Mouse (Mus musculus): ENCODE measurements around the gene Slc17a4. TPM values are rescaled to one million over a fixed set of nuclear protein-coding genes. Genes with fewer than 3 reads are reported as not detected.
A peak's percentile ranks its signal among the peaks of the same experiment; 100 is the strongest.

Gene Slc17a4
- polyA plus RNA-seq, 1 experiment = not detected

DNA sequence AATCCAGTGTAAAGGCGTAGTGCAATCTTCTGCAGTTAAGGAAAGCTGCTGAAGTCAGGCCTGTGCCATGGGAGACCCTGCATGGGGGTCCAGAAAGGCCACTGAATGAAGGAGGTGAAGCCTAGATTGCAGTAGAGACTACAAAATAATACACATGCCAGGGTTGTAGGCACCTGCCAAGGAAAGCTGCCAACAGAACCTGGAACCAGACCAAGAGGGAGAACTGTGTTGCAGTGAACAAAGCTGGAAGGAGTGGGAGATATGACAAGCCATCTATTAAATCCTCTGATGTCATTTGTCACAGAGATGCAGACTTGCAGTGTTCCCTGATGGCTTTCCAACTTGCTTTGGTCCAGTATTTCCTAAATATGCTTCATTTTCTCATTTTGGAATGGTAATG lies 23.9 kb upstream of the Slc17a4 start:
- Histone ChIP-seq H3K4me3 (ENCODE audit: control insufficient read depth, low read depth, low read length) (no peak overlapping the region), H3K27ac (ENCODE audit: control insufficient read depth, insufficient read depth, low read depth, low read length) (no peak overlapping the region), H3K27me3 (ENCODE audit: control insufficient read depth, insufficient read depth, low read length) (no peaks in the 10 kb centered on the region), H3K4me1 (ENCODE audit: control insufficient read depth, insufficient read depth, low read length) (no peaks in the 10 kb centered on the region), H3K36me3 (ENCODE audit: control insufficient read depth, insufficient read depth, low read length) (no peaks in the 10 kb centered on the region)
- TF ChIP-seq CTCF (IDR thresholded peaks at IDR 0.05; ENCODE audit: control insufficient read depth, insufficient read depth, insufficient replicate concordance, low read depth, low read length) (no peak), POLR2A (IDR thresholded peaks at IDR 0.05; ENCODE audit: control insufficient read depth, low read depth, low read length) (no peak)

DNA sequence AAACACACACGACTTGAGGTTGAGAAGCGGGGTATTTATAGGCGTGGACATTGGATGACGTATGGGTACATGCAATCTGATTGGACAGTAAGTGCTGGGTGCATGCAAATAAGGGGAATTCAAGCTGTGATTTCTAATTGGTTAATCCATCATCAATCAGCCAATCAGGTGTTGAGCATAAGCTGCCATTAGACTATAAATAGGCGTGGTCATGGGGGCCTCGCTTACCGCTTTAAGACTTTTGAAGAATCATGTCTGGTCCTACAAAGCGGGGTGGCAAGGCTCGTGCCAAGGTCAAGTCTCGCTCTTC lies 19.4 kb upstream of the Slc17a4 start, which contains the start of gene Hist1h2aa:
Hist1h2aa (plus strand) TSS at position 252 of the 310 bp plus-strand sequence.
- Histone ChIP-seq H3K27me3 (ENCODE audit: control insufficient read depth, insufficient read depth, low read length) (no peaks in the 10 kb centered on the region), H3K4me3 (ENCODE audit: control insufficient read depth, low read depth, low read length) (peak within 1 kb of the TSS; percentile 95), H3K36me3 (ENCODE audit: control insufficient read depth, insufficient read depth, low read length) (no peaks in the 10 kb centered on the region), H3K27ac (ENCODE audit: control insufficient read depth, insufficient read depth, low read depth, low read length) (peak within 1 kb of the TSS; percentile 100), H3K4me1 (ENCODE audit: control insufficient read depth, insufficient read depth, low read length) (peaks cover 11% of the 10 kb centered on the region)
- TF ChIP-seq CTCF (IDR thresholded peaks at IDR 0.05; ENCODE audit: control insufficient read depth, insufficient read depth, insufficient replicate concordance, low read depth, low read length) (no peak), POLR2A (IDR thresholded peaks at IDR 0.05; ENCODE audit: control insufficient read depth, low read depth, low read length) (peak; percentile 56; the same call in 1 of the 2 replicates)

DNA sequence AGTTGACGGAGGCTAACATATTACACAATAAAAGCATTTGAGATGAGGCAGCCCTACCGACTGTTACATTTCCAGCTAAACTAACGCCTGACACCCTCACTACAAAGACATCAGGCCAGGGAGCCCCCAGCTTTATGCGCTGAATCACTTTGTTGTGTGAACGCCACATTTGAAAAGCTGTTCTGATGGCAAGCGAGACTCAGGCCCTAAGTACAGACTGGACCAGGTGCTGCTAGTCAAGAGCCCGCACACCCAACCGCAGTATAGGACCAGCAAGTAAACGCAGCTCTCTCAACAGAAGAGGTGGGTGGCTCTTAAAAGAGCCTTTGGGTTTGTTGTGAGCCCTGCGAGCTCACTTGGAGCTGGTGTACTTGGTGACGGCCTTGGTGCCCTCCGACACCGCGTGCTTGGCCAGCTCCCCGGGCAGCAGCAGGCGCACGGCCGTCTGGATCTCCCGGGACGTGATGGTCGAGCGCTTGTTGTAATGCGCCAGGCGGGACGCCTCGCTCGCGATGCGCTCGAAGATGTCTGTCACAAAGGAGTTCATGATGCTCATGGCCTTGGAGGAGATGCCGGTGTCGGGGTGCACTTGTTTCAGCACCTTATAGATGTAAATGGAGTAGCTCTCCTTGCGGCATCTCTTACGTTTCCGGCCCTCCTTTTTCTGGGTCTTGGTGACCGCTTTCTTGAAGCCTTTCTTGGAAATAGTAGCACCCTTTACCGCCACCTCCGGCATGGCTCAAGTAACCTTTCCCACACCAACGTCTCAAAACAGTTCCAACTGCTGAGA lies 18.8 kb upstream of the Slc17a4 start, which contains the start of gene Hist1h2ba:
Hist1h2ba (minus strand) TSS at position 736 of the 790 bp plus-strand sequence.
- Histone ChIP-seq H3K4me3 (ENCODE audit: control insufficient read depth, low read depth, low read length) (peak within 1 kb of the TSS; percentile 95), H3K4me1 (ENCODE audit: control insufficient read depth, insufficient read depth, low read length) (peaks cover 11% of the 10 kb centered on the region), H3K27me3 (ENCODE audit: control insufficient read depth, insufficient read depth, low read length) (no peaks in the 10 kb centered on the region), H3K36me3 (ENCODE audit: control insufficient read depth, insufficient read depth, low read length) (no peaks in the 10 kb centered on the region), H3K27ac (ENCODE audit: control insufficient read depth, insufficient read depth, low read depth, low read length) (peak within 1 kb of the TSS; percentile 100)
- TF ChIP-seq POLR2A (IDR thresholded peaks at IDR 0.05; ENCODE audit: control insufficient read depth, low read depth, low read length) (peak; percentile 72), CTCF (IDR thresholded peaks at IDR 0.05; ENCODE audit: control insufficient read depth, insufficient read depth, insufficient replicate concordance, low read depth, low read length) (no peak)

DNA sequence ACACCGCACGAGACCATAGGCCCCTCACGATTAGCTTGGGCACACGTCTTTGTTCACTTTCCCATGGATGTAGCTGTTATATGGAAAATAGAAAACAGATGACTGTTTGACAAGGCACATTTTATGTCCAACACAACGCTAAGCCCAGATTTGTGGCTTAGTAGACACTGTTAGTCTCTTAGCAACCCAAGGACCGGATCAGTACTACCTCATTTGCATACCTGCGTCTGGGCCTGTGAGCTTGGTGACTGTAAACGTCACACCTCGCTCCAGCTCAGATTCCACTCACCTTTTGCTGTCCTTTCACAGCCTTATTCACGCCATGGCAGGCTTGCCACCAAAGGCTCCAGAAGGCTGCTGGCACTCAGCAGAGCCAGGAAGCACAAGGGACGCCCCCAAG lies 16.1 kb upstream of the Slc17a4 start:
- Histone ChIP-seq H3K36me3 (ENCODE audit: control insufficient read depth, insufficient read depth, low read length) (no peaks in the 10 kb centered on the region), H3K27ac (ENCODE audit: control insufficient read depth, insufficient read depth, low read depth, low read length) (peak overlapping the region; percentile 86), H3K27me3 (ENCODE audit: control insufficient read depth, insufficient read depth, low read length) (no peaks in the 10 kb centered on the region), H3K4me1 (ENCODE audit: control insufficient read depth, insufficient read depth, low read length) (peaks cover 11% of the 10 kb centered on the region), H3K4me3 (ENCODE audit: control insufficient read depth, low read depth, low read length) (peak overlapping the region; percentile 82)
- TF ChIP-seq POLR2A (IDR thresholded peaks at IDR 0.05; ENCODE audit: control insufficient read depth, low read depth, low read length) = no peak
- no peak for TF ChIP-seq CTCF (IDR thresholded peaks at IDR 0.05; ENCODE audit: control insufficient read depth, insufficient read depth, insufficient replicate concordance, low read depth, low read length)

DNA sequence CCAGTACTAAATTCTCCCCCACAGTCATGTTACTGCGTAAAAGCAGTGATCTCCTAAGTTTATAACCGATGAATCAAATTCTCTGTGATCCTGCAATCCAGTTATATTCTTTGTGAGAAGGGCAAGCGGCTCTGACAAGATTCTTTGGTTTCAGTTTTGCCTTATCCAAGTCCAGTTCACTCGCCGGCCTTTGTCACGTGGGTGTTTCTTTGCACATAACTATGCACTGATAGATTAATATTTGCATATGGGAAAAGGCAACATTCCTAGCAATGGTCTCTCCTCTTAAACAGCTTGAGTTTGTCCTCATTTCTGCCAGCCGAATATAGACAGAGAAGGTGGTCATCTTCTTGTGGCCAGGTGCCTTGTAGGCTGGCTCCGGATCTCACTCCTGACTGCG lies 15.7 kb upstream of the Slc17a4 start:
- peak overlapping the region; percentile 86 for H3K27ac ChIP-seq (ENCODE audit: control insufficient read depth, insufficient read depth, low read depth, low read length)
- no peaks in the 10 kb centered on the region for H3K27me3 ChIP-seq (ENCODE audit: control insufficient read depth, insufficient read depth, low read length)
- peak overlapping the region; percentile 82 for H3K4me3 ChIP-seq (ENCODE audit: control insufficient read depth, low read depth, low read length)
- no peak for TF ChIP-seq POLR2A (IDR thresholded peaks at IDR 0.05; ENCODE audit: control insufficient read depth, low read depth, low read length)
- no peak for TF ChIP-seq CTCF (IDR thresholded peaks at IDR 0.05; ENCODE audit: control insufficient read depth, insufficient read depth, insufficient replicate concordance, low read depth, low read length)
- no peaks in the 10 kb centered on the region for H3K36me3 ChIP-seq (ENCODE audit: control insufficient read depth, insufficient read depth, low read length)
- peaks cover 11% of the 10 kb centered on the region for H3K4me1 ChIP-seq (ENCODE audit: control insufficient read depth, insufficient read depth, low read length)

DNA sequence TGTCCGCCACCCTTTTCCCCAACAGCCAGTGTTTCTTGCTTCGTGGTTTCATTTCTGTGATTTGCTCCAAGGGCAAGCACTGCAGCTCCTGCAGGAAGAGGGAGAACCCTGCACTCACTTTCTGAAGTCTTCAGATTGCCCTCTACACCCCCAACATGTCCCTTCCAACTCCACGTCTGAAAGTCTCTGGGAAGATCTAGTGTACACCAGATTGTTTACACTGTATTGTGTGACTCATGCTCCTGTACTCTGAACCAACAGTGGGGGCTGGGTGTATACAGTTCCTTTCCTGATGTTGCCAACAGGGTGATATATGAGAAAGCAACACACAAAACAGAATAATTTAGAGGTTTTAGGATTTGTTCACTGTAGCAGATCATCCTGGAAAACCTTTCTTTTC lies 13.8 kb upstream of the Slc17a4 start:
- Histone ChIP-seq H3K4me1 (ENCODE audit: control insufficient read depth, insufficient read depth, low read length) (peaks cover 11% of the 10 kb centered on the region), H3K27me3 (ENCODE audit: control insufficient read depth, insufficient read depth, low read length) (no peaks in the 10 kb centered on the region), H3K36me3 (ENCODE audit: control insufficient read depth, insufficient read depth, low read length) (no peaks in the 10 kb centered on the region), H3K27ac (ENCODE audit: control insufficient read depth, insufficient read depth, low read depth, low read length) (no peak overlapping the region), H3K4me3 (ENCODE audit: control insufficient read depth, low read depth, low read length) (no peak overlapping the region)
- TF ChIP-seq POLR2A (IDR thresholded peaks at IDR 0.05; ENCODE audit: control insufficient read depth, low read depth, low read length) (no peak), CTCF (IDR thresholded peaks at IDR 0.05; ENCODE audit: control insufficient read depth, insufficient read depth, insufficient replicate concordance, low read depth, low read length) (no peak)

DNA sequence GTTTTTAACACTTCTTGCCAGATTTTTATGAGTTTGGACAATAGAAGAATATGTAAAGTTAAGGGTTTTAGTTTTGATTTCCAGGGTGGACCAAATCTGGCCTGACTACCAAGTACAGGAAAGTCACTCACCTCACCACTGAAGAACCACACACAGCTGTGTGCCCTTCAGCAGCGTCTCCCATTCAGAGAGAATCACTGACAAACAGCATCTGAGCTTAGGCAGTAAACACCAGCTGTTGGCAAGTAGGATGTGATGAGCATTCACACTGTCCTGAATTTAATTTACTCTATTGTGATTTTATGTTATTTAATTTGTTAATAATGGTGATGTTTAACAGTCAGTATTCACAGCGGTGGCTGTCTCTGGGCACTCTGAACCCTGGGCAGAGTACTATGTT lies 11.0 kb upstream of the Slc17a4 start:
- TF ChIP-seq POLR2A (IDR thresholded peaks at IDR 0.05; ENCODE audit: control insufficient read depth, low read depth, low read length) (no peak), CTCF (IDR thresholded peaks at IDR 0.05; ENCODE audit: control insufficient read depth, insufficient read depth, insufficient replicate concordance, low read depth, low read length) (no peak)
- Histone ChIP-seq H3K4me1 (ENCODE audit: control insufficient read depth, insufficient read depth, low read length) (peaks cover 3% of the 10 kb centered on the region), H3K36me3 (ENCODE audit: control insufficient read depth, insufficient read depth, low read length) (no peaks in the 10 kb centered on the region), H3K4me3 (ENCODE audit: control insufficient read depth, low read depth, low read length) (no peak overlapping the region), H3K27me3 (ENCODE audit: control insufficient read depth, insufficient read depth, low read length) (no peaks in the 10 kb centered on the region), H3K27ac (ENCODE audit: control insufficient read depth, insufficient read depth, low read depth, low read length) (no peak overlapping the region)

All from testis, adult 2 months (tissue).